Mouse (Mus musculus): ENCODE measurements around the gene Iqschfp. TPM values are rescaled to one million over a fixed set of nuclear protein-coding genes. Genes with fewer than 3 reads are reported as not detected.

Iqschfp gene
- polyA plus RNA-seq, 1 experiment from 2014 or later, result 0.12 TPM

DNA sequence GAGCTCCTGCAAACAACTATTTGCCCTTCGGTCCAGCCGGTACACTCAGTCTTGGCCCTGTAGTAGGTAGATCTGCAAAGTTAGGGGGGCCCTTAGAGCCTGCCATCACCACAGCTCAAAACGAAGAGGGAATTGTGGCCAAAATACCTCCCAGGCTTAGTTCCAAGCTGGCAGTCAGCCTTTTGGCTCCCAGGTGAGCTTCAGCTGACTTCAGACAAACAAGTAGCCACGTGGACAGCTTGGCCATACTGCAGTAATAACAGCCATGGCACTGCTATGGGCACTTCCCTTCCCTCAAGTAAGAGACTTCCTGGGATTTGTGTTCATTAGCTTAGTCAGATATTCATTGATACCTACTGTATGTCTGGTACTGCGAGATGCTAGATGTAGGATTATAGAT is 668.0 kb downstream of the Iqschfp start:
- Histone ChIP-seq H3K4me1 (peaks cover 4% of the 10 kb centered on the region), H3K4me3 (no peak overlapping the region), H3K9me3 (replicated peaks) (no peaks in the 10 kb centered on the region), H3K27ac (replicated peaks) (no peak overlapping the region), H3K36me3 (no peaks in the 10 kb centered on the region), H3K27me3 (ENCODE audit: low read depth, poor library complexity, severe bottlenecking) (no peaks in the 10 kb centered on the region)
- WGBS, result 86% methylated on average over 5 of the region's 5 CpGs
- no peak for DNase-seq (ENCODE audit: low spot score)

GRCm38 (mm10) chr3:68562838-68563237 is 670.8 kb downstream of the Iqschfp start:
- Histone ChIP-seq H3K36me3 (no peaks in the 10 kb centered on the region), H3K27me3 (ENCODE audit: low read depth, poor library complexity, severe bottlenecking) (no peaks in the 10 kb centered on the region), H3K4me1 (peaks cover 18% of the 10 kb centered on the region), H3K9me3 (replicated peaks) (no peaks in the 10 kb centered on the region), H3K4me3 (no peak overlapping the region), H3K27ac (replicated peaks) (no peak overlapping the region)
- WGBS, result 74% methylated on average over 2 of the region's 2 CpGs
- DNase-seq (ENCODE audit: low spot score), result no peak

DNA sequence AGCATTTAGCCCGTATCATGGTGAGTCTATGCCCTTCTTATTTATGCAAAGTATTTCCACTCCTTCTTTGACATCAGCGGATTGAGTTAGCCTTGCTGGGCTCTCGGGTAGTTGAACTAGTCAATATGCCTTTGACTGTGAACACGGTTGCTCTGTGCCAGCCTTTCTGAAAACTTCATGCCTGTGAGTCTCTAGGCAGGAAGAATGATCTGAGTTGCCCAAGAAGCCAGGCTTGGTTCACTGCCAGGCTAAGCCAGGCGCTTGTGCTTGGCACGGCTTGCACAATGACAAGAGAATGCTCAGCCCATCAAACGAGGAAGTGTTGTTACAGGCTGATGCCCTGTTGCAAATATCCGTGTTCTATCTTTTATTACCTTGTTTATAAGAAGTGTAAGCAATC is 671.9 kb downstream of the Iqschfp start:
- no peak for DNase-seq (ENCODE audit: low spot score)
- H3K27ac ChIP-seq (replicated peaks), result no peak overlapping the region
- no peaks in the 10 kb centered on the region for H3K9me3 ChIP-seq (replicated peaks)
- 86% methylated on average over 8 of the region's 8 CpGs for WGBS
- no peaks in the 10 kb centered on the region for H3K36me3 ChIP-seq
- H3K4me1 ChIP-seq, result peaks cover 27% of the 10 kb centered on the region
- no peak overlapping the region for H3K4me3 ChIP-seq
- no peaks in the 10 kb centered on the region for H3K27me3 ChIP-seq (ENCODE audit: low read depth, poor library complexity, severe bottlenecking)

- DNase-seq (ENCODE audit: low spot score), result no peak
- Histone ChIP-seq H3K4me1 (peaks cover 27% of the 10 kb centered on the region), H3K36me3 (no peaks in the 10 kb centered on the region), H3K27me3 (ENCODE audit: low read depth, poor library complexity, severe bottlenecking) (no peaks in the 10 kb centered on the region), H3K4me3 (no peak overlapping the region), H3K27ac (replicated peaks) (0 out of 2 replicates have a peak overlapping the region, but pooled peaks have one; percentile 9), H3K9me3 (replicated peaks) (no peaks in the 10 kb centered on the region)
- WGBS, result 63% methylated on average over 10 of the region's 10 CpGs
These were observed 673.1 kb downstream of the Iqschfp start for GRCm38 (mm10) chr3:68564978-68565674.

GRCm38 (mm10) chr3:68565675-68566055 is 673.6 kb downstream of the Iqschfp start:
- 0 out of 2 replicates have a peak overlapping the region, but pooled peaks have one; percentile 9 for H3K27ac ChIP-seq (replicated peaks)
- no peaks in the 10 kb centered on the region for H3K36me3 ChIP-seq
- H3K4me1 ChIP-seq, result peaks cover 27% of the 10 kb centered on the region
- H3K4me3 ChIP-seq, result no peak overlapping the region
- DNase-seq (ENCODE audit: low spot score), result no peak
- WGBS, result 67% methylated on average over 4 of the region's 4 CpGs
- H3K9me3 ChIP-seq (replicated peaks), result no peaks in the 10 kb centered on the region
- no peaks in the 10 kb centered on the region for H3K27me3 ChIP-seq (ENCODE audit: low read depth, poor library complexity, severe bottlenecking)

GRCm38 (mm10) chr3:68567581-68567980 is 675.5 kb downstream of the Iqschfp start:
- WGBS, result 87% methylated on average over 7 of the region's 7 CpGs
- no peak for DNase-seq (ENCODE audit: low spot score)
- H3K27me3 ChIP-seq (ENCODE audit: low read depth, poor library complexity, severe bottlenecking), result peaks cover 5% of the 10 kb centered on the region; the same call in 1 of the 2 replicates

DNA sequence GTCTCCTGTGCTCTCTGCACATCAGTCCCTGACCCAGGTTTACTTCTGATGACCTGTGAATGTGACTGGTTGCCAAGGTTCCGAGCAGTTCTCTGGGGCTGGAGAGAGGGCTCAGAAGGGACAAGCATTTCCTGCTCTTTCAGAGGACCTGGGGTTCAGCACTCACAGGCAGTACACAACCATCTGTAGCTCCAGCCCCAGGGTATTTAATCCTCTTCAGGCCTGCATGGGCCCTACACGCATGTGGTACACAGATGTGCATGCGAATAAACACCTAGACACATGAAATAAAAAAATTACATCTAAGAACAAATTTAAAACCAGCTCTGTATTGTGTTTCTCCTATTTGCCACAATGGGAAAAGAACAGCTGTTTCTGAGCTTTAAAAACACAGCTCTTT is 676.1 kb downstream of the Iqschfp start:
- H3K27me3 ChIP-seq (ENCODE audit: low read depth, poor library complexity, severe bottlenecking), result peaks cover 8% of the 10 kb centered on the region
- H3K4me3 ChIP-seq, result no peak overlapping the region
- H3K27ac ChIP-seq (replicated peaks), result no peak overlapping the region; the same call in 1 of the 2 replicates
- 81% methylated on average over 3 of the region's 3 CpGs for WGBS
- peaks cover 41% of the 10 kb centered on the region for H3K4me1 ChIP-seq
- no peak for DNase-seq (ENCODE audit: low spot score)
- no peaks in the 10 kb centered on the region for H3K9me3 ChIP-seq (replicated peaks)
- no peaks in the 10 kb centered on the region for H3K36me3 ChIP-seq

More at GRCm38 (mm10) chr3:68567581-68567980, 675.5 kb downstream of the Iqschfp start:
- H3K27ac ChIP-seq (replicated peaks), result no peak overlapping the region
- H3K4me1 ChIP-seq, result peaks cover 35% of the 10 kb centered on the region
- no peaks in the 10 kb centered on the region for H3K36me3 ChIP-seq
- H3K9me3 ChIP-seq (replicated peaks), result no peaks in the 10 kb centered on the region
- H3K4me3 ChIP-seq, result no peak overlapping the region

GRCm38 (mm10) chr3:68568716-68569115 is 676.7 kb downstream of the Iqschfp start:
- no peak for DNase-seq (ENCODE audit: low spot score)
- 53% methylated on average over 7 of the region's 7 CpGs for WGBS
- H3K4me1 ChIP-seq, result peaks cover 46% of the 10 kb centered on the region
- 0 out of 2 replicates have a peak overlapping the region, but pooled peaks have one; percentile 9 for H3K27ac ChIP-seq (replicated peaks)
- no peak overlapping the region for H3K4me3 ChIP-seq
- peaks cover 10% of the 10 kb centered on the region for H3K27me3 ChIP-seq (ENCODE audit: low read depth, poor library complexity, severe bottlenecking)
- no peaks in the 10 kb centered on the region for H3K36me3 ChIP-seq
- H3K9me3 ChIP-seq (replicated peaks), result no peaks in the 10 kb centered on the region

- peaks cover 46% of the 10 kb centered on the region for H3K4me1 ChIP-seq
- DNase-seq (ENCODE audit: low spot score), result no peak
- peaks cover 10% of the 10 kb centered on the region for H3K27me3 ChIP-seq (ENCODE audit: low read depth, poor library complexity, severe bottlenecking)
- 91% methylated on average over 4 of the region's 4 CpGs for WGBS
- H3K4me3 ChIP-seq, result no peak overlapping the region
- no peaks in the 10 kb centered on the region for H3K9me3 ChIP-seq (replicated peaks)
- H3K36me3 ChIP-seq, result no peaks in the 10 kb centered on the region
- no peak overlapping the region for H3K27ac ChIP-seq (replicated peaks)
These were observed 678.3 kb downstream of the Iqschfp start for GRCm38 (mm10) chr3:68570319-68570718.

DNA sequence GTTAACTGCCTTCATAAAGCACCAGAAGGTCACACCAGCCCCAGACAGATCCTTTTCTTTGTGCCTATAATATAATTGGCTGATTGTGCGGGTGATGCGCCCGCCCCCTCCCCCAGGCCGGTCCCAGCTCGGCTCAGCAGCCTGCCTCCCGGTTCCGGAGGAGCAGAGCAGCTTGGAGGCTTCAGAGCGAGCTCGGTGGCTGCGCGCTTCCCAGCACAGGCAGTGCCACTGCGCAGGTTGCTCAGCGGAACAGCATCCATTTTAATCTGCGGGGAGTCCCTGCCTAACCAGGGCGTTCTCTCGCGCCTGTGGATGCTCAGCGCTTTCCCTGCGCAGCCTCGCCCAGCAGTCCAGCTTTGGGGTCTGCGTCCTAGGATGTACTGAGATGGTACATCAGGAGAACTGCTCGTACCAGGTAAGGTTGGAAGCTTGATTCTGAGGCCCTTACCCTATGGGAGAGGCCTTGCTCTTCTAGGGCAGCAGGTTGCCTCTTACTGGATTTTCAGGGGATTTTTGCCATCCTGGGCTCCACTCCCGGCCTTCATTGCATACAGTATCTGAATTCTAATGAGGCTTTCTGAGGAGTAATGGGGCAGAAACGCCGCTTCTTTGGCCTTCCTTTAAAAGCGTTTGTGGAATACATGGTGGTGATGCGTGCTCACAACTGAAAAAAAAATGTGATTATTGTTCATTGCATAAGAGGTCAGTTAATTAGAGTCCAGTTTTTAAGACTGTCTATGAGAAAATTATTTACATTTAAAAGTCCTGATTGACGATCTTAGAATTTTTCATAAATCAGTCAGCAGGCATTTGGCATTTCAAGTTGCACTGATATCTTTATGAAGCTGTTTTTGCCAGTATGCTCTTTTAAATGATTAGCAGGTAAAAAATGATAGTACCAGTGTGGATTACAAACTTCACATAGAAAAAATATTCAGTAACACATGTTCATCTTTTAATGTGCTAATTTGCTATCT is 680.5 kb downstream of the Iqschfp start:
- H3K27ac ChIP-seq (replicated peaks), result peak overlapping the region; percentile 89
- peaks cover 10% of the 10 kb centered on the region for H3K27me3 ChIP-seq (ENCODE audit: low read depth, poor library complexity, severe bottlenecking)
- 9% methylated on average over 28 of the region's 28 CpGs for WGBS
- peak; percentile 82 for DNase-seq (ENCODE audit: low spot score)
- H3K9me3 ChIP-seq (replicated peaks), result no peaks in the 10 kb centered on the region
- H3K36me3 ChIP-seq, result no peaks in the 10 kb centered on the region
- H3K4me3 ChIP-seq, result peak overlapping the region; percentile 59
- H3K4me1 ChIP-seq, result peaks cover 51% of the 10 kb centered on the region

DNA sequence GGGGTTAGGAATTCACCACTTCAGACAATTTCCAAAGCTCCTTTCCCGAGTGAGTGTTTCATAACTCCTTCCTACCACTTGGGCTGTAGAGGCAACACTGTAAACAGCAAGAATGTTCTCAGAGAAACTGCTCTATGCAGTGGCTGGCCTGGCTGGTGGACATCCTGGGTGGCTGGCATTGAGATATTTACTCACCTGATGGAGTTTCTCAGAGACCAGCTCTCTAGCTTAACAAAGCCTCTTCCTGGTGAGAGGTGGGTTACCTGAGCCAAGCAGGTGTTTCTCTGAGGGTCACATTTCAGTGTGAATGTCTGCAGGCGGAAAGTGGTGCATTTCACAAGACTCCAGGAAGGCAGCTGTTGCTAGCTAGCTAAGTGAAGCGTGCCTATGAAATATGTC is 681.2 kb downstream of the Iqschfp start:
- no peak for DNase-seq (ENCODE audit: low spot score)
- Histone ChIP-seq H3K36me3 (no peaks in the 10 kb centered on the region), H3K27ac (replicated peaks) (no peak overlapping the region; the same call in 1 of the 2 replicates), H3K4me1 (peaks cover 47% of the 10 kb centered on the region), H3K27me3 (ENCODE audit: low read depth, poor library complexity, severe bottlenecking) (peaks cover 10% of the 10 kb centered on the region), H3K4me3 (peak overlapping the region; percentile 59), H3K9me3 (replicated peaks) (no peaks in the 10 kb centered on the region)
- WGBS, result 73% methylated on average over 3 of the region's 3 CpGs

GRCm38 (mm10) chr3:68574097-68574496 is 682.1 kb downstream of the Iqschfp start:
- H3K4me3 ChIP-seq, result peak overlapping the region; percentile 59; the same call in 1 of the 2 replicates
- no peak for DNase-seq (ENCODE audit: low spot score)
- H3K9me3 ChIP-seq (replicated peaks), result no peaks in the 10 kb centered on the region
- peaks cover 10% of the 10 kb centered on the region for H3K27me3 ChIP-seq (ENCODE audit: low read depth, poor library complexity, severe bottlenecking)
- H3K36me3 ChIP-seq, result no peaks in the 10 kb centered on the region
- 54% methylated on average over 8 of the region's 8 CpGs for WGBS
- no peak overlapping the region for H3K27ac ChIP-seq (replicated peaks)
- peaks cover 42% of the 10 kb centered on the region for H3K4me1 ChIP-seq
